In the genomic region with DNA sequence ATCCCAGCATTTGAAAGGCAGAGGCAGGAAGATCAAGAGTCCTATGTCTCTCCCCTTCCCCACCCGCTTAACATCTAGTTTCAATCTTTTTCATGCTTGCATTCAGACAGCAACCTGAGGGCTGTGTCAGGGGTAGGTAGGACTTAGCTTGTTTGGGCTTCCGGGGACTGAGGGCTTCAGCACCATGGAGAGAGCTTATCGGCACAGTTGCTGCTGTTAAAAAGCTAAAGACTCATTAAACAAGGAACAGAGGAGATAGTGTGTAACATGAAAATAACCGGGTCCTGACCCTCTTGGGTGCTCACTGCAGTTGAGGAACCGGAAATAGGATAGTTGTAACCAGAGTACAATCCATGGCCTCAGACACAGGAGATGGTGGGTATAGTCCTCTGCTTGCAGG, we compare ENCODE assay signal across 11 mouse cellular contexts. TPM values are rescaled to one million over a fixed set of nuclear protein-coding genes. Genes with fewer than 3 reads are reported as not detected.
A peak's percentile ranks its signal among the peaks of the same experiment; 100 is the strongest.
DNase-seq lines count a peak whose midpoint lies in the region; ATAC-seq and TF ChIP-seq lines count a peak whose summit lies in the region.
"Had no signal": no experiment of that assay in that cellular context is flagged by ENCODE, and none has a peak within 500 bp of the region (broad histone marks: within the 10 kb centered on the region; RNA-seq: fewer than 3 reads in every experiment).

No protein-coding gene starts in this region.

- no peak overlapping the region for H3K27ac ChIP-seq in kidney, embryonic 14.5 days (ENCODE audit: low read depth, low read length)
- H3K27ac ChIP-seq in lung, embryonic 14.5 days (ENCODE audit: low read depth): no peak overlapping the region
- H3K27ac ChIP-seq: embryonic facial prominence, embryonic 13.5 days; macrophage had no signal

- H3K4me2 ChIP-seq in kidney, embryonic 14.5 days (replicated peaks; ENCODE audit: low read depth, low read length): no peak overlapping the region
- H3K4me2 ChIP-seq in lung, embryonic 14.5 days: no peak overlapping the region
- H3K4me2 ChIP-seq: embryonic facial prominence, embryonic 13.5 days had no signal

- no peak overlapping the region for H3K4me3 ChIP-seq in kidney, embryonic 14.5 days (ENCODE audit: low read length)
- H3K4me3 ChIP-seq in lung, embryonic 14.5 days (ENCODE audit: low read depth, low read length): no peak overlapping the region
- H3K4me3 ChIP-seq: embryonic facial prominence, embryonic 13.5 days had no signal

- TF ChIP-seq CTCF in lung, embryonic 14.5 days (IDR thresholded peaks at IDR 0.05; ENCODE audit: low read depth): no peak

- no peaks in the 10 kb centered on the region for H3K9me3 ChIP-seq in kidney, embryonic 14.5 days (ENCODE audit: control insufficient read depth, low read length)
- H3K9me3 ChIP-seq in lung, embryonic 14.5 days (ENCODE audit: low read depth, low read length): no peaks in the 10 kb centered on the region
- H3K9me3 ChIP-seq: embryonic facial prominence, embryonic 13.5 days had no signal

- H3K36me3 ChIP-seq in kidney, embryonic 14.5 days (ENCODE audit: control insufficient read depth, insufficient read depth, low read length): no peaks in the 10 kb centered on the region
- H3K36me3 ChIP-seq in lung, embryonic 14.5 days (ENCODE audit: insufficient read depth): no peaks in the 10 kb centered on the region
- H3K36me3 ChIP-seq: embryonic facial prominence, embryonic 13.5 days had no signal

- 5% methylated on average over 5 of the region's 5 CpGs for WGBS in kidney, embryonic 14.5 days
- 3% methylated on average over 5 of the region's 5 CpGs for WGBS in lung, embryonic 14.5 days

- no peak for ATAC-seq in kidney, embryonic 14.5 days (ENCODE audit: low FRiP score, low TSS enrichment)
- ATAC-seq in granulocyte monocyte progenitor cell, adult 5-6 weeks (replicated peaks; ENCODE audit: poor library complexity, severe bottlenecking): peak; percentile 70
- ATAC-seq in lung, embryonic 14.5 days (ENCODE audit: insufficient read depth): no peak

- no peak overlapping the region for H3K9ac ChIP-seq in kidney, embryonic 14.5 days (ENCODE audit: low read depth, low read length)
- no peak overlapping the region for H3K9ac ChIP-seq in lung, embryonic 14.5 days
- H3K9ac ChIP-seq: embryonic facial prominence, embryonic 13.5 days had no signal

- peaks cover 39% of the 10 kb centered on the region for H3K27me3 ChIP-seq in kidney, embryonic 14.5 days (ENCODE audit: control insufficient read depth, insufficient read depth, low read length)
- peaks cover 20% of the 10 kb centered on the region for H3K27me3 ChIP-seq in lung, embryonic 14.5 days (ENCODE audit: insufficient read depth, low read length)

- DNase-seq in kidney, adult 18-20 months: peak; percentile 65
- peak; percentile 83 for DNase-seq in R1 (ENCODE audit: low read depth, low spot score)
- peak; percentile 91 for DNase-seq in lung, embryonic 14.5 days
- DNase-seq in thymus, postnatal 14 days: peak; percentile 77
- DNase-seq in right cerebral cortex, adult 18-20 months: no peak
- no peak for DNase-seq in cerebellum, postnatal 10 days

- no peaks in the 10 kb centered on the region for H3K4me1 ChIP-seq in kidney, embryonic 14.5 days (ENCODE audit: control insufficient read depth, insufficient read depth, low read length)
- H3K4me1 ChIP-seq in lung, embryonic 14.5 days (ENCODE audit: insufficient read depth): no peaks in the 10 kb centered on the region

RNA-seq across cellular contexts. Expression of a gene that starts 8.1 kb away (rescaled TPM):
- 0.61 and 0.70 TPM in 2 replicates for polyA plus RNA-seq in kidney, embryonic 14.5 days (2014; fragmentation: Nextera tagmentation; extraction: Ambion mirVana)
- total RNA-seq in granulocyte monocyte progenitor cell, adult 5-6 weeks (2014; fragmentation: Nextera tagmentation): not detected in 2 replicates
- 0.09 and 0.41 TPM in 2 replicates for total RNA-seq in granulocyte monocyte progenitor cell, adult 5-6 weeks (2017)
- polyA plus RNA-seq in lung, embryonic 14.5 days (2014; fragmentation: Nextera tagmentation; extraction: Ambion mirVana): 0.88 and 1.3 TPM in 2 replicates

RNA-seq across cellular contexts. Expression of a gene that starts 12.2 kb away (rescaled TPM):
- polyA plus RNA-seq in kidney, embryonic 14.5 days (2014; fragmentation: Nextera tagmentation; extraction: Ambion mirVana): not detected in 2 replicates
- total RNA-seq in granulocyte monocyte progenitor cell, adult 5-6 weeks (2014; fragmentation: Nextera tagmentation): 0.13 TPM in 1 of 2 replicates, not detected in the other
- 0.57 TPM in 1 of 2 replicates, not detected in the other for total RNA-seq in granulocyte monocyte progenitor cell, adult 5-6 weeks (2017)
- polyA plus RNA-seq in lung, embryonic 14.5 days (2014; fragmentation: Nextera tagmentation; extraction: Ambion mirVana): not detected in 2 replicates
- polyA plus RNA-seq: macrophage; testis, adult 2 months had no signal

RNA-seq across cellular contexts. Expression of a gene that starts 20.4 kb away (rescaled TPM):
- 0.44 TPM in 1 of 2 replicates, not detected in the other for polyA plus RNA-seq in kidney, embryonic 14.5 days (2014; fragmentation: Nextera tagmentation; extraction: Ambion mirVana)
- total RNA-seq in granulocyte monocyte progenitor cell, adult 5-6 weeks (2014; fragmentation: Nextera tagmentation): 33.2 and 34.9 TPM in 2 replicates
- total RNA-seq in granulocyte monocyte progenitor cell, adult 5-6 weeks (2017): 79.8 and 113 TPM in 2 replicates
- 0.23 and 0.64 TPM in 2 replicates for polyA plus RNA-seq in lung, embryonic 14.5 days (2014; fragmentation: Nextera tagmentation; extraction: Ambion mirVana)
- polyA plus RNA-seq: macrophage had no signal

RNA-seq across cellular contexts. Expression of a gene that starts 45.8 kb away (rescaled TPM):
- 0.55 and 1.1 TPM in 2 replicates for polyA plus RNA-seq in kidney, embryonic 14.5 days (2014; fragmentation: Nextera tagmentation; extraction: Ambion mirVana)
- total RNA-seq in granulocyte monocyte progenitor cell, adult 5-6 weeks (2014; fragmentation: Nextera tagmentation): 6.6 and 11.1 TPM in 2 replicates
- 5.4 and 5.6 TPM in 2 replicates for total RNA-seq in granulocyte monocyte progenitor cell, adult 5-6 weeks (2017)
- polyA plus RNA-seq in lung, embryonic 14.5 days (2014; fragmentation: Nextera tagmentation; extraction: Ambion mirVana): 2.1 TPM in 2 replicates

RNA-seq across cellular contexts. Expression of a gene that starts 55.8 kb away (rescaled TPM):
- polyA plus RNA-seq in kidney, embryonic 14.5 days (2014; fragmentation: Nextera tagmentation; extraction: Ambion mirVana): 20.3 and 28.1 TPM in 2 replicates
- total RNA-seq in granulocyte monocyte progenitor cell, adult 5-6 weeks (2014; fragmentation: Nextera tagmentation): 62.6 and 66.7 TPM in 2 replicates
- total RNA-seq in granulocyte monocyte progenitor cell, adult 5-6 weeks (2017): 43.8 and 44.1 TPM in 2 replicates
- polyA plus RNA-seq in lung, embryonic 14.5 days (2014; fragmentation: Nextera tagmentation; extraction: Ambion mirVana): 14.4 and 14.7 TPM in 2 replicates

Comparison
In these comparisons a context has a peak if more than half of its experiments do, and no peak if none do; other contexts are left out.
1. DNase-seq: peak in kidney, adult 18-20 months (single experiment), R1 (single experiment), lung, embryonic 14.5 days (single experiment) and thymus, postnatal 14 days (single experiment); none in right cerebral cortex, adult 18-20 months (single experiment) and cerebellum, postnatal 10 days (0 of 2).